Mouse (Mus musculus): ENCODE results near the gene a. TPM values are rescaled to one million over a fixed set of nuclear protein-coding genes. Genes with fewer than 3 reads are reported as not detected.
"Not testable (repeated sequence)": the region's sequence is repeated elsewhere in the genome, so short reads cannot be mapped to it uniquely, and the experiment has no call there.

Gene a
- polyA plus RNA-seq, 1 experiment, result 1.4 TPM

- Histone ChIP-seq H3K36me3 (ENCODE audit: control insufficient read depth, insufficient read depth, low read length) (no peaks in the 10 kb centered on the region; the same call in none of the 2 replicates), H3K4me3 (ENCODE audit: control insufficient read depth, low read depth, low read length) (no peak overlapping the region), H3K4me1 (ENCODE audit: control insufficient read depth, insufficient read depth, low read length) (no peaks in the 10 kb centered on the region), H3K27ac (ENCODE audit: control insufficient read depth, insufficient read depth, low read depth, low read length) (no peak overlapping the region), H3K27me3 (ENCODE audit: control insufficient read depth, insufficient read depth, low read length) (no peaks in the 10 kb centered on the region)
- TF ChIP-seq CTCF (IDR thresholded peaks at IDR 0.05; ENCODE audit: control insufficient read depth, insufficient read depth, insufficient replicate concordance, low read depth, low read length) (no peak), POLR2A (IDR thresholded peaks at IDR 0.05; ENCODE audit: control insufficient read depth, low read depth, low read length) (no peak)
Measured at GRCm38 (mm10) chr2:154869954-154870641, 78.9 kb downstream of the a start.

GRCm38 (mm10) chr2:154876621-154877020, 85.4 kb downstream of the a start:
- Histone ChIP-seq H3K27ac (ENCODE audit: control insufficient read depth, insufficient read depth, low read depth, low read length) (no peak overlapping the region), H3K27me3 (ENCODE audit: control insufficient read depth, insufficient read depth, low read length) (no peaks in the 10 kb centered on the region), H3K4me3 (ENCODE audit: control insufficient read depth, low read depth, low read length) (no peak overlapping the region), H3K4me1 (ENCODE audit: control insufficient read depth, insufficient read depth, low read length) (no peaks in the 10 kb centered on the region), H3K36me3 (ENCODE audit: control insufficient read depth, insufficient read depth, low read length) (peaks cover 1% of the 10 kb centered on the region; the same call in 1 of the 2 replicates)
- TF ChIP-seq POLR2A (IDR thresholded peaks at IDR 0.05; ENCODE audit: control insufficient read depth, low read depth, low read length) (no peak), CTCF (IDR thresholded peaks at IDR 0.05; ENCODE audit: control insufficient read depth, insufficient read depth, insufficient replicate concordance, low read depth, low read length) (no peak)

- Histone ChIP-seq H3K36me3 (ENCODE audit: control insufficient read depth, insufficient read depth, low read length) (no peaks in the 10 kb centered on the region), H3K4me3 (ENCODE audit: control insufficient read depth, low read depth, low read length) (peak overlapping the region; percentile 99), H3K27me3 (ENCODE audit: control insufficient read depth, insufficient read depth, low read length) (no peaks in the 10 kb centered on the region), H3K27ac (ENCODE audit: control insufficient read depth, insufficient read depth, low read depth, low read length) (no peak overlapping the region), H3K4me1 (ENCODE audit: control insufficient read depth, insufficient read depth, low read length) (no peaks in the 10 kb centered on the region; the same call in 1 of the 2 replicates)
- no peak for TF ChIP-seq POLR2A (IDR thresholded peaks at IDR 0.05; ENCODE audit: control insufficient read depth, low read depth, low read length)
- no peak for TF ChIP-seq CTCF (IDR thresholded peaks at IDR 0.05; ENCODE audit: control insufficient read depth, insufficient read depth, insufficient replicate concordance, low read depth, low read length)
Measured at GRCm38 (mm10) chr2:154891585-154891984, 100.4 kb downstream of the a start.

- TF ChIP-seq POLR2A (IDR thresholded peaks at IDR 0.05; ENCODE audit: control insufficient read depth, low read depth, low read length) (peak; percentile 94), CTCF (IDR thresholded peaks at IDR 0.05; ENCODE audit: control insufficient read depth, insufficient read depth, insufficient replicate concordance, low read depth, low read length) (no peak)
- no peaks in the 10 kb centered on the region for H3K27me3 ChIP-seq (ENCODE audit: control insufficient read depth, insufficient read depth, low read length)
- no peaks in the 10 kb centered on the region; the same call in 1 of the 2 replicates for H3K4me1 ChIP-seq (ENCODE audit: control insufficient read depth, insufficient read depth, low read length)
- peak within 1 kb of the TSS; percentile 99 for H3K4me3 ChIP-seq (ENCODE audit: control insufficient read depth, low read depth, low read length)
- H3K36me3 ChIP-seq (ENCODE audit: control insufficient read depth, insufficient read depth, low read length), result no peaks in the 10 kb centered on the region
- H3K27ac ChIP-seq (ENCODE audit: control insufficient read depth, insufficient read depth, low read depth, low read length), result peak within 1 kb of the TSS; percentile 96
Measured at GRCm38 (mm10) chr2:154892201-154893044, 101.2 kb downstream of the a start, which contains the start of gene Eif2s2. Eif2s2 (minus strand) TSS chr2:154892935.

- Histone ChIP-seq H3K4me1 (ENCODE audit: control insufficient read depth, insufficient read depth, low read length) (no peaks in the 10 kb centered on the region; the same call in 1 of the 2 replicates), H3K4me3 (ENCODE audit: control insufficient read depth, low read depth, low read length) (peak overlapping the region; percentile 99), H3K36me3 (ENCODE audit: control insufficient read depth, insufficient read depth, low read length) (no peaks in the 10 kb centered on the region), H3K27me3 (ENCODE audit: control insufficient read depth, insufficient read depth, low read length) (no peaks in the 10 kb centered on the region), H3K27ac (ENCODE audit: control insufficient read depth, insufficient read depth, low read depth, low read length) (peak overlapping the region; percentile 73)
- no peak for TF ChIP-seq POLR2A (IDR thresholded peaks at IDR 0.05; ENCODE audit: control insufficient read depth, low read depth, low read length)
- TF ChIP-seq CTCF (IDR thresholded peaks at IDR 0.05; ENCODE audit: control insufficient read depth, insufficient read depth, insufficient replicate concordance, low read depth, low read length), result no peak
Measured at GRCm38 (mm10) chr2:154893045-154893385, 101.8 kb downstream of the a start.

GRCm38 (mm10) chr2:154893548-154893947, 102.3 kb downstream of the a start:
- Histone ChIP-seq H3K27me3 (ENCODE audit: control insufficient read depth, insufficient read depth, low read length) (no peaks in the 10 kb centered on the region), H3K36me3 (ENCODE audit: control insufficient read depth, insufficient read depth, low read length) (no peaks in the 10 kb centered on the region), H3K4me1 (ENCODE audit: control insufficient read depth, insufficient read depth, low read length) (no peaks in the 10 kb centered on the region; the same call in 1 of the 2 replicates), H3K4me3 (ENCODE audit: control insufficient read depth, low read depth, low read length) (no peak overlapping the region), H3K27ac (ENCODE audit: control insufficient read depth, insufficient read depth, low read depth, low read length) (no peak overlapping the region)
- TF ChIP-seq CTCF (IDR thresholded peaks at IDR 0.05; ENCODE audit: control insufficient read depth, insufficient read depth, insufficient replicate concordance, low read depth, low read length), result no peak

- H3K4me1 ChIP-seq (ENCODE audit: control insufficient read depth, insufficient read depth, low read length); H3K27ac ChIP-seq (ENCODE audit: control insufficient read depth, insufficient read depth, low read depth, low read length); H3K4me3 ChIP-seq (ENCODE audit: control insufficient read depth, low read depth, low read length); H3K36me3 ChIP-seq (ENCODE audit: control insufficient read depth, insufficient read depth, low read length); H3K27me3 ChIP-seq (ENCODE audit: control insufficient read depth, insufficient read depth, low read length): not testable (repeated sequence)
Measured at GRCm38 (mm10) chr2:154899004-154899403, 107.8 kb downstream of the a start.

- not testable (repeated sequence) for H3K27me3 ChIP-seq (ENCODE audit: control insufficient read depth, insufficient read depth, low read length); H3K36me3 ChIP-seq (ENCODE audit: control insufficient read depth, insufficient read depth, low read length); H3K27ac ChIP-seq (ENCODE audit: control insufficient read depth, insufficient read depth, low read depth, low read length); H3K4me1 ChIP-seq (ENCODE audit: control insufficient read depth, insufficient read depth, low read length); H3K4me3 ChIP-seq (ENCODE audit: control insufficient read depth, low read depth, low read length)
Measured at GRCm38 (mm10) chr2:154899412-154899811, 108.2 kb downstream of the a start.
